Mouse (Mus musculus) limb, embryonic 14.5 days (tissue): ENCODE measurements around the gene Rhob. TPM values are rescaled to one million over a fixed set of nuclear protein-coding genes. Genes with fewer than 3 reads are reported as not detected.
"Not testable (repeated sequence)": the region's sequence is repeated elsewhere in the genome, so short reads cannot be mapped to it uniquely, and the experiment has no call there.

Source experiments
- ATAC-seq: fragments of 200-750 bp; cut with Nextera tagmentation; 2 replicates; pipeline ENCODE4 v1.8.0; 2017; ENCODE audit warnings: low read depth, moderate number of reproducible peaks, moderate TSS enrichment; ENCODE audit not compliant: low FRiP score
- DNase-seq: peaks from one replicate; pipeline ENCODE4 v3.0.0-alpha.2; 2015; ENCODE audit warnings: low spot score
- H3K27ac ChIP-seq: fragments of 300-500 bp; sonication (generic); replicated peaks from 2 replicates; pipeline ENCODE4 v1.5.1; 2014; ENCODE audit warnings: low read depth, mild to moderate bottlenecking, low read length, moderate library complexity, mixed read lengths
- H3K27me3 ChIP-seq: fragments of 300-500 bp; sonication (generic); 2 replicates; pipeline ENCODE4 v1.6.1; 2014; ENCODE audit warnings: low read length, mixed read lengths; ENCODE audit not compliant: control insufficient read depth, insufficient read depth
- H3K36me3 ChIP-seq: fragments of 300-500 bp; sonication (generic); 2 replicates; pipeline ENCODE4 v1.6.1; 2014; ENCODE audit warnings: mild to moderate bottlenecking, low read length, moderate library complexity, mixed read lengths; ENCODE audit not compliant: control insufficient read depth, insufficient read depth
- H3K4me1 ChIP-seq: fragments of 300-500 bp; sonication (generic); 2 replicates; pipeline ENCODE4 v1.6.1; 2014; ENCODE audit warnings: antibody characterized with exemption, low read length, mixed read lengths; ENCODE audit not compliant: control insufficient read depth, insufficient read depth
- H3K4me2 ChIP-seq: fragments of 300-500 bp; sonication (generic); replicated peaks from 2 replicates; pipeline ENCODE4 v1.6.1; 2014; ENCODE audit warnings: low read depth, mild to moderate bottlenecking, low read length, moderate library complexity; ENCODE audit not compliant: severe bottlenecking
- H3K4me3 ChIP-seq: fragments of 300-500 bp; sonication (generic); replicated peaks from 2 replicates; pipeline ENCODE4 v1.5.1; 2014; ENCODE audit warnings: low read length
- H3K9ac ChIP-seq: fragments of 300-500 bp; sonication (generic); 2 replicates; pipeline ENCODE4 v1.6.1; 2014; ENCODE audit warnings: mild to moderate bottlenecking, low read depth, low read length, moderate library complexity; ENCODE audit not compliant: severe bottlenecking
- H3K9me3 ChIP-seq: fragments of 300-500 bp; sonication (generic); 2 replicates; pipeline ENCODE4 v1.6.1; 2016; ENCODE audit warnings: low read length; ENCODE audit not compliant: control insufficient read depth
- POLR2A ChIP-seq: fragments of 200-500 bp; IDR thresholded peaks from 2 replicates; pipeline ENCODE4 v1.8.0; 2012; ENCODE audit warnings: inconsistent platforms, mild to moderate bottlenecking, moderate library complexity, borderline replicate concordance; ENCODE audit not compliant: insufficient read depth, insufficient read length; ENCODE audit errors: extremely low read depth
- WGBS: fragments of 180-500 bp; shearing (Covaris S2); extraction: QIAGEN DNeasy Blood & Tissue Kit; methylation state at CpG from one replicate; pipeline ENCODE4 v1.1.7; 2014; 5-methylcytosine and 5-hydroxymethylcytosine counted together
- polyA plus RNA-seq, 2 experiments: library from polyadenylated mRNA; depleted of rRNA in 1 of 2; stranded (reverse) in 1 of 2; unstranded in 1 of 2; fragments of >200 nt; fragmentation: Nextera tagmentation in 1 of 2; extraction: Ambion mirVana in 1 of 2; gene quantifications; 2 replicates each; pipeline versions ENCODE4 v1.2.1 to v1.2.3; 2012 to 2014

The Rhob gene
- polyA plus RNA-seq, 2 experiments: 75.7 to 177 TPM

- ATAC-seq (no peak), DNase-seq (no peak)
- no peak for TF ChIP-seq POLR2A
- Histone ChIP-seq H3K36me3 (no peaks in the 10 kb centered on the region), H3K4me3 (no peak overlapping the region), H3K4me1 (no peaks in the 10 kb centered on the region), H3K27me3 (no peaks in the 10 kb centered on the region), H3K9ac (no peak overlapping the region), H3K9me3 (no peaks in the 10 kb centered on the region), H3K4me2 (no peak overlapping the region), H3K27ac (no peak overlapping the region)
- WGBS: 66% methylated on average over 12 of the region's 12 CpGs
These were observed 32.5 kb downstream of the Rhob start for GRCm38 (mm10) chr12:8467029-8467924.

- Histone ChIP-seq H3K36me3 (no peaks in the 10 kb centered on the region), H3K27me3 (no peaks in the 10 kb centered on the region), H3K27ac (no peak overlapping the region), H3K4me3 (no peak overlapping the region), H3K9me3 (no peaks in the 10 kb centered on the region), H3K4me2 (no peak overlapping the region), H3K9ac (no peak overlapping the region), H3K4me1 (no peaks in the 10 kb centered on the region)
- ATAC-seq: no peak; the same call in 1 of the 2 replicates
- no peak for TF ChIP-seq POLR2A
- DNase-seq: no peak
- WGBS: 82% methylated on average over 3 of the region's 3 CpGs
These were observed 34.1 kb downstream of the Rhob start for GRCm38 (mm10) chr12:8465680-8466079.

GRCm38 (mm10) chr12:8464961-8465360, 34.8 kb downstream of the Rhob start:
- Histone ChIP-seq H3K9me3 (no peaks in the 10 kb centered on the region), H3K27me3 (no peaks in the 10 kb centered on the region), H3K4me2 (no peak overlapping the region), H3K4me3 (no peak overlapping the region), H3K27ac (no peak overlapping the region), H3K9ac (no peak overlapping the region), H3K4me1 (no peaks in the 10 kb centered on the region), H3K36me3 (no peaks in the 10 kb centered on the region)
- DNase-seq (no peak), ATAC-seq (no peak)
- no peak for TF ChIP-seq POLR2A
- WGBS: 80% methylated on average over 5 of the region's 5 CpGs

GRCm38 (mm10) chr12:8463599-8464160, 36.1 kb downstream of the Rhob start:
- Histone ChIP-seq H3K4me2 (no peak overlapping the region), H3K27me3 (no peaks in the 10 kb centered on the region), H3K36me3 (no peaks in the 10 kb centered on the region), H3K4me3 (no peak overlapping the region), H3K9ac (no peak overlapping the region), H3K4me1 (no peaks in the 10 kb centered on the region), H3K27ac (no peak overlapping the region), H3K9me3 (no peaks in the 10 kb centered on the region)
- TF ChIP-seq POLR2A: no peak
- WGBS: 54% methylated on average over 3 of the region's 3 CpGs
- ATAC-seq (no peak), DNase-seq (no peak)

GRCm38 (mm10) chr12:8462533-8462932, 37.3 kb downstream of the Rhob start:
- Histone ChIP-seq H3K27me3 (no peaks in the 10 kb centered on the region), H3K4me3 (no peak overlapping the region), H3K4me2 (no peak overlapping the region), H3K36me3 (no peaks in the 10 kb centered on the region), H3K9ac (no peak overlapping the region), H3K27ac (no peak overlapping the region), H3K9me3 (no peaks in the 10 kb centered on the region), H3K4me1 (no peaks in the 10 kb centered on the region; the same call in 1 of the 2 replicates)
- ATAC-seq (no peak), DNase-seq (no peak)
- no peak for TF ChIP-seq POLR2A
- 73% methylated on average over 5 of the region's 5 CpGs for WGBS

- not testable (repeated sequence) for H3K36me3 ChIP-seq, DNase-seq, H3K27ac ChIP-seq, H3K27me3 ChIP-seq, H3K9me3 ChIP-seq, H3K4me3 ChIP-seq, ATAC-seq, H3K9ac ChIP-seq, H3K4me2 ChIP-seq, H3K4me1 ChIP-seq
- 98% methylated on average over 8 of the region's 8 CpGs for whole genome bisulfite sequencing
These were observed 38.2 kb downstream of the Rhob start for GRCm38 (mm10) chr12:8461575-8461974.
